Mouse (Mus musculus) brain, embryonic 14.5 days (tissue): ENCODE measurements around the gene Grk6.

Source experiments
- CTCF ChIP-seq: fragments of 200-500 bp; IDR thresholded peaks from 2 replicates; pipeline ENCODE4 v1.5.1; 2012; ENCODE audit warnings: inconsistent platforms, mild to moderate bottlenecking, moderate library complexity, borderline replicate concordance; ENCODE audit not compliant: insufficient read depth, insufficient read length; ENCODE audit errors: extremely low read depth
- POLR2A ChIP-seq: fragments of 200-500 bp; IDR thresholded peaks from 2 replicates; pipeline ENCODE4 v1.6.1; 2012; ENCODE audit warnings: mild to moderate bottlenecking, inconsistent platforms, borderline replicate concordance; ENCODE audit not compliant: poor library complexity, insufficient read depth, insufficient read length, severe bottlenecking; ENCODE audit errors: extremely low read depth

DNA sequence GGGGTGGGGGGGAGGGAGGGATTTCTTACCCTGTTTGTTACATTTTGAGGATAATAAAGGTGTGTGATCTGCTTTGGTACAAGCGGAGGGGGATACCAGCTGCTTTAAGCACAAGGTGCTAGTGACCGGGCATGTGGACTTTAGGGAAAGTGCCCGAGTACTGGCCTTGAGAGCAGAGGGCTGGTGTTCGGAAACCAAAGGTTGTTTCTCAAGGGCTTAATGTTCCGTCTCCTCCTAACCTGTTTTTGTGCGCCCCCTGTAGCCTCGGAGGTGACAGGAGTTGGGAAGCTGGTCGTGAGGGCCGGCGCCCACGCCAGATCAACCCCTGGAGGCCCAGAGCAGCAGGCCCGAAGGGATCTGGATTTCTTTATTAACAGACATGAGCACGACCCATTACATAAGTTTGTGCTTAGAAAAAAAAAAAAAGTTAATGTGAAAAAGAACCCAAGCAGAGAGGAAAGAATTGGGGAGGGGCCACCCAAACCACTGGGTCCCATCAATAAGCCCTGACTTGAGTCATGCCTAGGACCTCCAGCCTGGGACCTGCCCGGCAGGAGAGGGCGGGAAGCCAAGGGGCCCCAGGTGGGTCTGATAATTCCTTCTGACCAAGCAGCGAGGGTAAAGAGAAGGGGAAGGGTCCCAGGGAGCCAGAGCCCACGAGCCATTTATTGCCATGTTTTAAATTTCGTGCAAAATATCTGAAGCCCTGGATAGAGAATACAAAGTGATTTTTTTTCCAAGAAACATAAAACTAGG is 28.4 kb downstream of the Grk6 start:
- TF ChIP-seq POLR2A, result no peak
- peak; percentile 4; the same call in 1 of the 2 replicates for TF ChIP-seq CTCF
